Mouse (Mus musculus) right cerebral cortex, adult 18-20 months (tissue): ENCODE data around the gene D430041D05Rik.
A peak's percentile ranks its signal among the peaks of the same experiment; 100 is the strongest.

Experiments
- DNase-seq: peaks from one replicate; pipeline ENCODE4 v3.0.0; 2022; ENCODE audit warnings: mixed read lengths

D430041D05Rik gene

GRCm38 (mm10) chr2:104335824-104336223, 75.0 kb downstream of the D430041D05Rik start:
- no peak for DNase-seq

GRCm38 (mm10) chr2:104333952-104334351, 76.9 kb downstream of the D430041D05Rik start:
- no peak for DNase-seq

- no peak for DNase-seq
Observed at GRCm38 (mm10) chr2:104332707-104333106, 78.1 kb downstream of the D430041D05Rik start.

GRCm38 (mm10) chr2:104331261-104331660, 79.6 kb downstream of the D430041D05Rik start:
- peak; percentile 48 for DNase-seq

- DNase-seq: peak; percentile 40
Observed at GRCm38 (mm10) chr2:104327116-104327794, 83.6 kb downstream of the D430041D05Rik start.

GRCm38 (mm10) chr2:104323773-104324172, 87.0 kb downstream of the D430041D05Rik start:
- DNase-seq: no peak

- peak; percentile 37 for DNase-seq
Observed at GRCm38 (mm10) chr2:104323351-104323750, 87.5 kb downstream of the D430041D05Rik start.

GRCm38 (mm10) chr2:104320061-104320624, 90.7 kb downstream of the D430041D05Rik start:
- DNase-seq: no peak

GRCm38 (mm10) chr2:104319443-104319842, 91.4 kb downstream of the D430041D05Rik start:
- no peak for DNase-seq

GRCm38 (mm10) chr2:104318881-104319280, 91.9 kb downstream of the D430041D05Rik start:
- peak; percentile 77 for DNase-seq

- DNase-seq: no peak
Observed at GRCm38 (mm10) chr2:104318259-104318658, 92.6 kb downstream of the D430041D05Rik start.

GRCm38 (mm10) chr2:104317631-104318030, 93.2 kb downstream of the D430041D05Rik start:
- no peak for DNase-seq

GRCm38 (mm10) chr2:104316483-104316882, 94.3 kb downstream of the D430041D05Rik start:
- no peak for DNase-seq

- DNase-seq: no peak
Observed at GRCm38 (mm10) chr2:104313246-104313645, 97.6 kb downstream of the D430041D05Rik start.

GRCm38 (mm10) chr2:104307102-104307501, 103.7 kb downstream of the D430041D05Rik start:
- no peak for DNase-seq

- no peak for DNase-seq
Observed at GRCm38 (mm10) chr2:104305722-104306121, 105.1 kb downstream of the D430041D05Rik start.

GRCm38 (mm10) chr2:104299912-104300311, 110.9 kb downstream of the D430041D05Rik start:
- peak; percentile 68 for DNase-seq

- DNase-seq: no peak
Observed at GRCm38 (mm10) chr2:104299160-104299559, 111.7 kb downstream of the D430041D05Rik start.

GRCm38 (mm10) chr2:104286821-104287220, 124.0 kb downstream of the D430041D05Rik start:
- DNase-seq: no peak

GRCm38 (mm10) chr2:104283401-104283955, 127.3 kb downstream of the D430041D05Rik start:
- DNase-seq: no peak

GRCm38 (mm10) chr2:104282835-104283234, 128.0 kb downstream of the D430041D05Rik start:
- DNase-seq: no peak

GRCm38 (mm10) chr2:104267049-104267448, 143.8 kb downstream of the D430041D05Rik start:
- no peak for DNase-seq

- DNase-seq: no peak
Observed at GRCm38 (mm10) chr2:104261741-104262067, 149.1 kb downstream of the D430041D05Rik start.
